Mouse (Mus musculus) lung, adult 2 months (tissue): Measurements from ENCODE around the gene Ssx2ip. TPM values are rescaled to one million over a fixed set of nuclear protein-coding genes. Genes with fewer than 3 reads are reported as not detected.

Experiments
- DNase-seq: peaks from one replicate; pipeline ENCODE4 v3.0.0; 2022
- H3K4me1 ChIP-seq: fragments of 200-500 bp; 2 replicates; pipeline ENCODE4 v1.6.1; 2011; ENCODE audit warnings: low read length; ENCODE audit not compliant: control insufficient read depth, insufficient read depth
- H3K4me3 ChIP-seq: fragments of 200-500 bp; replicated peaks from 2 replicates; pipeline ENCODE3; 2011; ENCODE audit warnings: low read depth, mild to moderate bottlenecking, control low read depth, low read length; ENCODE audit errors: extremely low read depth
- CTCF ChIP-seq: fragments of 200-500 bp; IDR thresholded peaks from 2 replicates; pipeline ENCODE4 v1.5.1; 2011; ENCODE audit warnings: mild to moderate bottlenecking, low read length, control low read depth; ENCODE audit not compliant: insufficient read depth
- POLR2A ChIP-seq: fragments of 200-500 bp; IDR thresholded peaks from 2 replicates; pipeline ENCODE4 v1.6.1; 2011; ENCODE audit warnings: low read depth, mild to moderate bottlenecking, control low read depth, low read length, borderline replicate concordance; ENCODE audit errors: extremely low read depth
- WGBS: fragments of 180-500 bp; shearing (Covaris S2); methylation state at CpG from one replicate; pipeline ENCODE4 v1.1.7; 2018; 5-methylcytosine and 5-hydroxymethylcytosine counted together
- polyA plus RNA-seq: library from polyadenylated mRNA; depleted of rRNA; stranded (reverse); fragments of >200 nt; gene quantifications from 2 replicates; pipeline ENCODE4 v1.2.3, GENCODE M21; 2012

The Ssx2ip gene
- polyA plus RNA-seq, 1 experiment = 7.2 TPM

GRCm38 (mm10) chr3:146397847-146398246 lies 6.6 kb upstream of the Ssx2ip start:
- Histone ChIP-seq H3K4me1 (no peaks in the 10 kb centered on the region), H3K4me3 (no peak overlapping the region)
- 87% methylated on average over 4 of the region's 4 CpGs for WGBS
- TF ChIP-seq POLR2A (no peak), CTCF (no peak)
- no peak for DNase-seq

- DNase-seq = no peak
- Histone ChIP-seq H3K4me3 (no peak overlapping the region), H3K4me1 (no peaks in the 10 kb centered on the region)
- WGBS = 81% methylated on average over 5 of the region's 5 CpGs
- TF ChIP-seq CTCF (no peak), POLR2A (no peak)
These were observed 5.2 kb upstream of the Ssx2ip start for GRCm38 (mm10) chr3:146399203-146399602.

- 31% methylated on average over 3 of the region's 3 CpGs for WGBS
- no peak for DNase-seq
- H3K4me3 ChIP-seq = peak overlapping the region; percentile 73
- TF ChIP-seq POLR2A = no peak
- TF ChIP-seq CTCF = no peak
- H3K4me1 ChIP-seq = peaks cover 3% of the 10 kb centered on the region; the same call in 1 of the 2 replicates
These were observed 672 bp upstream of the Ssx2ip start for GRCm38 (mm10) chr3:146403770-146404169.

GRCm38 (mm10) chr3:146405213-146406006 lies 968 bp downstream of the Ssx2ip start:
- 41% methylated on average over 18 of the region's 18 CpGs for WGBS
- peak overlapping the region; percentile 85 for H3K4me3 ChIP-seq
- DNase-seq = no peak
- H3K4me1 ChIP-seq = peaks cover 5% of the 10 kb centered on the region; the same call in 1 of the 2 replicates
- TF ChIP-seq CTCF (no peak), POLR2A (no peak)

GRCm38 (mm10) chr3:146406007-146406341 lies 1.5 kb downstream of the Ssx2ip start:
- TF ChIP-seq POLR2A = no peak
- TF ChIP-seq CTCF = no peak
- WGBS = 66% methylated on average over 5 of the region's 5 CpGs
- Histone ChIP-seq H3K4me3 (peak overlapping the region; percentile 1), H3K4me1 (peaks cover 5% of the 10 kb centered on the region; the same call in 1 of the 2 replicates)
- DNase-seq = peak; percentile 68

GRCm38 (mm10) chr3:146407086-146407721 lies 2.8 kb downstream of the Ssx2ip start:
- no peak overlapping the region for H3K4me3 ChIP-seq
- no peak for DNase-seq
- 72% methylated on average over 16 of the region's 16 CpGs for WGBS
- peaks cover 7% of the 10 kb centered on the region; the same call in 1 of the 2 replicates for H3K4me1 ChIP-seq
- TF ChIP-seq POLR2A (no peak), CTCF (no peak)

GRCm38 (mm10) chr3:146410114-146410513 lies 5.7 kb downstream of the Ssx2ip start:
- TF ChIP-seq CTCF (no peak), POLR2A (no peak)
- Histone ChIP-seq H3K4me3 (no peak overlapping the region), H3K4me1 (peaks cover 9% of the 10 kb centered on the region; the same call in 1 of the 2 replicates)
- DNase-seq = no peak
- 75% methylated on average over 7 of the region's 7 CpGs for WGBS

- no peak overlapping the region for H3K4me3 ChIP-seq
- H3K4me1 ChIP-seq = peaks cover 7% of the 10 kb centered on the region; the same call in 1 of the 2 replicates
- no peak for DNase-seq
- TF ChIP-seq CTCF = no peak
- no peak for TF ChIP-seq POLR2A
- WGBS = 78% methylated on average over 2 of the region's 2 CpGs
These were observed 7.6 kb downstream of the Ssx2ip start for GRCm38 (mm10) chr3:146412008-146412407.

- 70% methylated on average over 7 of the region's 7 CpGs for WGBS
- Histone ChIP-seq H3K4me1 (peaks cover 6% of the 10 kb centered on the region; the same call in 1 of the 2 replicates), H3K4me3 (no peak overlapping the region)
- TF ChIP-seq POLR2A (no peak), CTCF (no peak)
- no peak for DNase-seq
These were observed 8.0 kb downstream of the Ssx2ip start for GRCm38 (mm10) chr3:146412480-146412879.
